Mouse (Mus musculus) cortical plate, adult 2 months (tissue): ENCODE data around the gene Denr. TPM values are rescaled to one million over a fixed set of nuclear protein-coding genes. Genes with fewer than 3 reads are reported as not detected.

Experiments
- H3K27ac ChIP-seq: fragments of 200-500 bp; 2 replicates; pipeline ENCODE4 v1.5.1; 2012; ENCODE audit warnings: low read length, control low read depth, inconsistent platforms; ENCODE audit not compliant: insufficient read depth
- H3K4me1 ChIP-seq: fragments of 200-500 bp; 2 replicates; pipeline ENCODE4 v1.6.1; 2011; ENCODE audit warnings: low read length; ENCODE audit not compliant: control insufficient read depth, insufficient read depth
- H3K4me3 ChIP-seq: fragments of 200-500 bp; 2 replicates; pipeline ENCODE4 v1.5.1; 2011; ENCODE audit warnings: mild to moderate bottlenecking, low read length, control low read depth; ENCODE audit not compliant: insufficient read depth
- CTCF ChIP-seq: fragments of 200-500 bp; IDR thresholded peaks from 2 replicates; pipeline ENCODE4 v1.5.1; 2011; ENCODE audit warnings: mild to moderate bottlenecking, control low read depth, low read length; ENCODE audit not compliant: insufficient read depth; ENCODE audit errors: extremely low read depth
- POLR2A ChIP-seq: fragments of 200-500 bp; IDR thresholded peaks from 2 replicates; pipeline ENCODE4 v1.6.1; 2011; ENCODE audit warnings: mild to moderate bottlenecking, low read length, control low read depth; ENCODE audit not compliant: insufficient read depth; ENCODE audit errors: extremely low read depth
- polyA plus RNA-seq: library from polyadenylated mRNA; depleted of rRNA; stranded (reverse); fragments of >200 nt; gene quantifications from 2 replicates; pipeline ENCODE4 v1.2.3, GENCODE M21; 2012

The Denr gene
- polyA plus RNA-seq, 1 experiment, result 46.1 TPM

GRCm38 (mm10) chr5:123879928-123880327 lies 27.0 kb upstream of the Denr start, which contains the start of gene Hcar1:
TSS of gene Hcar1 (minus strand) at chr5:123880020.
- no peak within 1 kb of the TSS for H3K27ac ChIP-seq
- H3K4me3 ChIP-seq, result no peak within 1 kb of the TSS
- no peaks in the 10 kb centered on the region for H3K4me1 ChIP-seq
- no peak for TF ChIP-seq CTCF
- no peak for TF ChIP-seq POLR2A

DNA sequence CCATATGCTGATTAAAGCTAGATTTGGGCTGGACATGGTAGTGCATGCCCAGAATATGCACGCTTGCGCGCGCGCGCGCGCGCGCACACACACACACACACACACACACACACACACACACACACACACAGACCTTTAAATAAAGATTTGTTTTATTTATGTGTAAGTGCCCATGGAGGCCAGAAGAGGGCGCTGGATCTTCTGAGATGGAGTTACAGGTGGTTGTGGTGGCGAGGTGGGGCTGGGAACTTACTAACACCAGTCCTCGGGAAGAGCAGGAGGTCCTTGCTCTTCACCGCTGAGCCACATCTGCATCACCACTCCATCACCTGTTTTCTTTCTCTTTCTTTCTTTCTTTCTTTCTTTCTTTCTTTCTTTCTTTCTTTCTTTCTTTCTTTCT lies 26.2 kb upstream of the Denr start:
- Histone ChIP-seq H3K27ac (no peak overlapping the region), H3K4me3 (no peak overlapping the region)
- TF ChIP-seq CTCF (no peak), POLR2A (no peak)

GRCm38 (mm10) chr5:123883891-123884290 lies 23.1 kb upstream of the Denr start:
- no peak overlapping the region for H3K4me3 ChIP-seq
- no peaks in the 10 kb centered on the region for H3K4me1 ChIP-seq
- H3K27ac ChIP-seq, result no peak overlapping the region
- TF ChIP-seq CTCF (no peak), POLR2A (no peak)

More for the DNA sequence above, 26.2 kb upstream of the Denr start:
- no peaks in the 10 kb centered on the region for H3K4me1 ChIP-seq

- TF ChIP-seq POLR2A (no peak), CTCF (no peak)
- H3K4me1 ChIP-seq, result no peaks in the 10 kb centered on the region
- no peak overlapping the region for H3K27ac ChIP-seq
- H3K4me3 ChIP-seq, result no peak overlapping the region
Observed at GRCm38 (mm10) chr5:123884332-123884731, 22.6 kb upstream of the Denr start.

- Histone ChIP-seq H3K27ac (no peak overlapping the region), H3K4me1 (no peaks in the 10 kb centered on the region), H3K4me3 (no peak overlapping the region)
- no peak for TF ChIP-seq CTCF
- TF ChIP-seq POLR2A, result no peak
Observed at GRCm38 (mm10) chr5:123886365-123886764, 20.6 kb upstream of the Denr start.

DNA sequence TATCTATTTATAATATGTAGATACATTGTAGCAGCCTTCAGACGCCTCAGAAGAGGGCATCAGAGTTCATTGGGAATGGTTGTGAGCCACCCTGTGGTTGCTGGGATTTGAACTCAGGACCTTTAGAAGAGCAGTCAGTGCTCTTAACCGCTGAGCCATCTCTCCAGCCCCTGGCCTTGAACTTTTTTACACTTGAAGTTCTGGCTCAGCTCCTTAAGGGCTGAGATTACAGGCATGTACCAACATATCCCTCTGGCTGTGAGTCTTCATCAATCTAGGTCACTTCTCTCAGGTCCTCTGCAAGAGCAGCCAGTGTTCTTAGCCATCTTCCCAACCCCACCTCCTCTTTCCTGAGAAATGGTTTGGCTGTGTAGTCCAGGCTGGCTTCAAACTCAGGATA lies 16.7 kb upstream of the Denr start:
- Histone ChIP-seq H3K4me1 (no peaks in the 10 kb centered on the region), H3K4me3 (no peak overlapping the region), H3K27ac (no peak overlapping the region)
- no peak for TF ChIP-seq CTCF
- no peak for TF ChIP-seq POLR2A

GRCm38 (mm10) chr5:123890987-123891386 lies 16.0 kb upstream of the Denr start:
- TF ChIP-seq POLR2A (no peak), CTCF (no peak)

GRCm38 (mm10) chr5:123891669-123892068 lies 15.3 kb upstream of the Denr start:
- Histone ChIP-seq H3K4me1 (no peaks in the 10 kb centered on the region), H3K27ac (no peak overlapping the region), H3K4me3 (no peak overlapping the region)
- TF ChIP-seq POLR2A, result no peak
- no peak for TF ChIP-seq CTCF

More at GRCm38 (mm10) chr5:123890987-123891386, 16.0 kb upstream of the Denr start:
- no peaks in the 10 kb centered on the region for H3K4me1 ChIP-seq
- no peak overlapping the region for H3K4me3 ChIP-seq
- H3K27ac ChIP-seq, result no peak overlapping the region

DNA sequence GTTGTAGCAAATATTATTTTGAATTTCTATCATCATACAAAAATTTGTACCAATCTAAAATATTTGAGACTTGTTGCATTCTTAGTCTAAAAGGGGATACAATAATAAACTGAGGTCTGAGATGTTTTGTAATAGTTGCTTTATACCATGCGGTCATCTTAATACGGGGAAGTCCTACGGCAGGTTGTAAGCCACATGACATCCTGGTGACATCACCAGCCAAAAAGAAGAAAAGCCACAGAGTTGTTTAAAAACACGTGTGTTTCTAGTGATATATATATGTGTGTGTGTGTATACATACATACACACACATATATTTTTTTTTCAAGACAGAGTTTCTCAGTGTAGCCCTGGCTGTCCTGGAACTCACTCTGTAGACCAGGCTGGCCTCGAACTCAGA lies 13.5 kb upstream of the Denr start:
- TF ChIP-seq CTCF (no peak), POLR2A (no peak)
- Histone ChIP-seq H3K27ac (no peak overlapping the region), H3K4me3 (no peak overlapping the region), H3K4me1 (no peaks in the 10 kb centered on the region)

GRCm38 (mm10) chr5:123896395-123896794 lies 10.6 kb upstream of the Denr start:
- Histone ChIP-seq H3K27ac (no peak overlapping the region), H3K4me1 (no peaks in the 10 kb centered on the region), H3K4me3 (no peak overlapping the region)
- TF ChIP-seq POLR2A (no peak), CTCF (no peak)

GRCm38 (mm10) chr5:123897352-123897751 lies 9.6 kb upstream of the Denr start:
- TF ChIP-seq POLR2A (no peak), CTCF (no peak)
- Histone ChIP-seq H3K27ac (no peak overlapping the region), H3K4me3 (no peak overlapping the region), H3K4me1 (no peaks in the 10 kb centered on the region)
